36 mouse cellular contexts compared by ENCODE assay signal in genomic region chr2:33633955-33634354, GRCm38 (mm10). TPM values are rescaled to one million over a fixed set of nuclear protein-coding genes. Genes with fewer than 3 reads are reported as not detected.
DNase-seq lines count a peak whose midpoint lies in the region; ATAC-seq lines count a peak whose summit lies in the region.
"Had no signal": no experiment of that assay in that cellular context is flagged by ENCODE, and none has a peak within 500 bp of the region (broad histone marks: within the 10 kb centered on the region; RNA-seq: fewer than 3 reads in every experiment).

No protein-coding gene starts in this region.

- DNase-seq in hindbrain, embryonic 11.5 days (ENCODE audit: low spot score): no peak
- no peak for DNase-seq in midbrain, embryonic 14.5 days
- no peak for DNase-seq in embryo, embryonic 9.5 days (ENCODE audit: extremely low spot score)
- DNase-seq in layer of hippocampus, adult 18-20 months (ENCODE audit: low spot score in 2 of 2): no peak
- DNase-seq: adrenal gland, adult 2 months; cerebellum, adult 11 months; cerebellum, adult 9-10 months; cerebellum, postnatal 36 days; gastrocnemius, postnatal 25 days; heart, adult 11 months; heart, postnatal 36 days; kidney, adult 11 months; kidney, postnatal 14 days; liver, postnatal 0 days; lung, postnatal 36 days; retina, postnatal 1 day; right cerebral cortex, postnatal 14 days; thymus, postnatal 14 days had no signal

- ATAC-seq in hindbrain, embryonic 12.5 days (ENCODE audit: low FRiP score): no peak
- ATAC-seq in hindbrain, embryonic 11.5 days (ENCODE audit: low FRiP score): no peak
- ATAC-seq in midbrain, embryonic 13.5 days: no peak
- ATAC-seq in midbrain, embryonic 15.5 days (replicated peaks): no peak
- no peak for ATAC-seq in midbrain, embryonic 14.5 days (ENCODE audit: low FRiP score, low TSS enrichment)
- ATAC-seq in neural tube, embryonic 15.5 days (ENCODE audit: low FRiP score): no peak
- ATAC-seq: activated CD4-positive, CD25-positive, alpha-beta regulatory T cell, adult 4 months; forebrain, embryonic 14.5 days; inflammation-experienced regulatory T-cells, adult 6 months; liver, embryonic 12.5 days; liver, postnatal 0 days had no signal

- 13% methylated on average over 5 of the region's 5 CpGs for WGBS in hindbrain, embryonic 12.5 days
- 8% methylated on average over 5 of the region's 5 CpGs for WGBS in hindbrain, embryonic 11.5 days
- WGBS in midbrain, embryonic 13.5 days: 19% methylated on average over 5 of the region's 5 CpGs
- WGBS in midbrain, embryonic 15.5 days: 23% methylated on average over 5 of the region's 5 CpGs
- 22% methylated on average over 5 of the region's 5 CpGs for WGBS in midbrain, embryonic 14.5 days
- 8% methylated on average over 5 of the region's 5 CpGs for WGBS in neural tube, embryonic 15.5 days

- no peaks in the 10 kb centered on the region for H3K9me3 ChIP-seq in hindbrain, embryonic 12.5 days (replicated peaks)
- H3K9me3 ChIP-seq in hindbrain, embryonic 11.5 days (ENCODE audit: control insufficient read depth, low read length): no peaks in the 10 kb centered on the region
- H3K9me3 ChIP-seq in midbrain, embryonic 13.5 days: no peaks in the 10 kb centered on the region
- no peaks in the 10 kb centered on the region for H3K9me3 ChIP-seq in midbrain, embryonic 15.5 days
- H3K9me3 ChIP-seq in midbrain, embryonic 14.5 days (ENCODE audit: control insufficient read depth, low read length): no peaks in the 10 kb centered on the region
- H3K9me3 ChIP-seq in neural tube, embryonic 15.5 days (replicated peaks): no peaks in the 10 kb centered on the region
- H3K9me3 ChIP-seq: embryonic facial prominence, embryonic 12.5 days; liver, embryonic 12.5 days had no signal

- H3K27me3 ChIP-seq in hindbrain, embryonic 12.5 days: peaks cover 90% of the 10 kb centered on the region
- peaks cover 92% of the 10 kb centered on the region for H3K27me3 ChIP-seq in hindbrain, embryonic 11.5 days (ENCODE audit: control insufficient read depth, insufficient read depth, low read length)
- H3K27me3 ChIP-seq in midbrain, embryonic 13.5 days: peaks cover 97% of the 10 kb centered on the region
- peaks cover 86% of the 10 kb centered on the region for H3K27me3 ChIP-seq in midbrain, embryonic 15.5 days (replicated peaks)
- peaks cover 90% of the 10 kb centered on the region for H3K27me3 ChIP-seq in midbrain, embryonic 14.5 days (ENCODE audit: control insufficient read depth, insufficient read depth, low read length)
- H3K27me3 ChIP-seq in neural tube, embryonic 15.5 days (replicated peaks): peaks cover 87% of the 10 kb centered on the region

- peaks cover 20% of the 10 kb centered on the region for H3K4me1 ChIP-seq in hindbrain, embryonic 12.5 days
- H3K4me1 ChIP-seq in hindbrain, embryonic 11.5 days (replicated peaks; ENCODE audit: control insufficient read depth, insufficient read depth, low read length): peaks cover 19% of the 10 kb centered on the region
- H3K4me1 ChIP-seq in midbrain, embryonic 13.5 days (replicated peaks): peaks cover 34% of the 10 kb centered on the region
- peaks cover 21% of the 10 kb centered on the region for H3K4me1 ChIP-seq in midbrain, embryonic 15.5 days
- H3K4me1 ChIP-seq in midbrain, embryonic 14.5 days (ENCODE audit: control insufficient read depth, insufficient read depth, low read length): 0 out of 2 replicates have a peak, but pooled peaks cover 8% of the 10 kb centered on the region
- H3K4me1 ChIP-seq in neural tube, embryonic 15.5 days: peaks cover 49% of the 10 kb centered on the region
- H3K4me1 ChIP-seq: liver, embryonic 12.5 days had no signal

- H3K4me2 ChIP-seq in hindbrain, embryonic 12.5 days (replicated peaks): peak overlapping the region; percentile 48; the same call in 1 of the 2 replicates
- H3K4me2 ChIP-seq in hindbrain, embryonic 11.5 days (replicated peaks; ENCODE audit: low read depth, low read length): no peak overlapping the region
- 0 out of 2 replicates have a peak overlapping the region, but pooled peaks have one; percentile 3 for H3K4me2 ChIP-seq in midbrain, embryonic 13.5 days (replicated peaks)
- H3K4me2 ChIP-seq in midbrain, embryonic 15.5 days: no peak overlapping the region
- 0 out of 2 replicates have a peak overlapping the region, but pooled peaks have one; percentile 15 for H3K4me2 ChIP-seq in midbrain, embryonic 14.5 days (ENCODE audit: low read length)
- H3K4me2 ChIP-seq in neural tube, embryonic 15.5 days: peak overlapping the region; percentile 58
- H3K4me2 ChIP-seq: embryonic facial prominence, embryonic 12.5 days; heart, embryonic 11.5 days; liver, embryonic 12.5 days had no signal

- no peak overlapping the region for H3K9ac ChIP-seq in hindbrain, embryonic 12.5 days
- no peak overlapping the region for H3K9ac ChIP-seq in hindbrain, embryonic 11.5 days (ENCODE audit: low read depth, low read length)
- H3K9ac ChIP-seq in midbrain, embryonic 13.5 days (replicated peaks): no peak overlapping the region
- H3K9ac ChIP-seq in midbrain, embryonic 15.5 days: no peak overlapping the region
- no peak overlapping the region for H3K9ac ChIP-seq in midbrain, embryonic 14.5 days (replicated peaks; ENCODE audit: low read length)
- peak overlapping the region; percentile 14; the same call in 1 of the 2 replicates for H3K9ac ChIP-seq in neural tube, embryonic 15.5 days (replicated peaks)
- H3K9ac ChIP-seq: embryonic facial prominence, embryonic 12.5 days; liver, embryonic 12.5 days; liver, postnatal 0 days had no signal

- H3K27ac ChIP-seq in hindbrain, embryonic 12.5 days: no peak overlapping the region
- no peak overlapping the region for H3K27ac ChIP-seq in hindbrain, embryonic 11.5 days (ENCODE audit: low read depth, low read length)
- no peak overlapping the region for H3K27ac ChIP-seq in midbrain, embryonic 13.5 days
- H3K27ac ChIP-seq in midbrain, embryonic 15.5 days: no peak overlapping the region
- no peak overlapping the region for H3K27ac ChIP-seq in midbrain, embryonic 14.5 days (replicated peaks; ENCODE audit: low read depth, low read length)
- H3K27ac ChIP-seq in neural tube, embryonic 15.5 days (replicated peaks): peak overlapping the region; percentile 30
- H3K27ac ChIP-seq: embryonic facial prominence, embryonic 12.5 days; left cerebral cortex, adult 2 months; liver, embryonic 12.5 days had no signal

- no peaks in the 10 kb centered on the region for H3K36me3 ChIP-seq in hindbrain, embryonic 12.5 days
- no peaks in the 10 kb centered on the region for H3K36me3 ChIP-seq in hindbrain, embryonic 11.5 days (ENCODE audit: control insufficient read depth, insufficient read depth, low read length)
- H3K36me3 ChIP-seq in midbrain, embryonic 13.5 days: no peaks in the 10 kb centered on the region
- H3K36me3 ChIP-seq in midbrain, embryonic 15.5 days (replicated peaks): no peaks in the 10 kb centered on the region
- no peaks in the 10 kb centered on the region for H3K36me3 ChIP-seq in midbrain, embryonic 14.5 days (ENCODE audit: control insufficient read depth, insufficient read depth, low read length)
- H3K36me3 ChIP-seq in neural tube, embryonic 15.5 days: no peaks in the 10 kb centered on the region
- H3K36me3 ChIP-seq: embryonic facial prominence, embryonic 12.5 days; liver, embryonic 12.5 days had no signal

- no peak overlapping the region for H3K4me3 ChIP-seq in hindbrain, embryonic 12.5 days
- H3K4me3 ChIP-seq in hindbrain, embryonic 11.5 days (ENCODE audit: low read depth, low read length): no peak overlapping the region
- H3K4me3 ChIP-seq in midbrain, embryonic 13.5 days (replicated peaks): no peak overlapping the region
- no peak overlapping the region for H3K4me3 ChIP-seq in midbrain, embryonic 15.5 days
- no peak overlapping the region for H3K4me3 ChIP-seq in midbrain, embryonic 14.5 days (replicated peaks; ENCODE audit: low read depth, low read length)
- peak overlapping the region; percentile 42 for H3K4me3 ChIP-seq in neural tube, embryonic 15.5 days (replicated peaks)
- H3K4me3 ChIP-seq: embryonic facial prominence, embryonic 12.5 days; left cerebral cortex, adult 2 months; liver, embryonic 12.5 days had no signal

RNA-seq across cellular contexts. Expression of gene Lmx1b, which starts 6.4 kb away (rescaled TPM):
- polyA plus RNA-seq in hindbrain, embryonic 12.5 days (2016; fragmentation: Nextera tagmentation; extraction: Ambion mirVana): 5.0 and 5.6 TPM in 2 replicates
- 4.2 and 5.0 TPM in 2 replicates for polyA plus RNA-seq in hindbrain, embryonic 11.5 days (2014; fragmentation: Nextera tagmentation; extraction: Ambion mirVana)
- polyA plus RNA-seq in midbrain, embryonic 13.5 days (2015; fragmentation: Nextera tagmentation; extraction: Ambion mirVana): 2.5 and 2.7 TPM in 2 replicates
- polyA plus RNA-seq in midbrain, embryonic 15.5 days (2015; fragmentation: Nextera tagmentation; extraction: Ambion mirVana): 1.5 and 1.7 TPM in 2 replicates
- polyA plus RNA-seq in midbrain, embryonic 14.5 days (2014; fragmentation: Nextera tagmentation; extraction: Ambion mirVana): 1.7 and 2.3 TPM in 2 replicates
- 7.9 and 8.5 TPM in 2 replicates for polyA plus RNA-seq in neural tube, embryonic 15.5 days (2015; fragmentation: Nextera tagmentation; extraction: Ambion mirVana)
- under 1 TPM; 0.30 to 0.53 TPM for total RNA-seq in layer of hippocampus, adult 18-20 months (2021)
- total RNA-seq: adrenal gland, adult 2 months; CH12.LX; megakaryocyte, adult 5-6 weeks; monocyte, adult 5-6 weeks had no signal
- polyA plus RNA-seq: activated CD4-positive, CD25-positive, alpha-beta regulatory T cell, adult 4 months; adrenal gland, adult 2 months; C2C12; heart, embryonic 16.5 days; inflammation-experienced regulatory T-cells, adult 6 months; liver, embryonic 12.5 days; liver, postnatal 0 days; lung, embryonic 16.5 days; stomach, embryonic 14.5 days had no signal

Comparison
In these comparisons a context has a peak if more than half of its experiments do, and no peak if none do; other contexts are left out.
1. H3K4me2 ChIP-seq: peak in hindbrain, embryonic 12.5 days (single experiment), midbrain, embryonic 13.5 days (single experiment), midbrain, embryonic 14.5 days (single experiment) and neural tube, embryonic 15.5 days (single experiment); none in hindbrain, embryonic 11.5 days (single experiment) and midbrain, embryonic 15.5 days (single experiment).